Mouse (Mus musculus) kidney, embryonic 14.5 days (tissue): ENCODE data around the gene Gm609. TPM values are rescaled to one million over a fixed set of nuclear protein-coding genes. Genes with fewer than 3 reads are reported as not detected.

Experiments
- ATAC-seq: fragments of 200-750 bp; cut with Nextera tagmentation; 2 replicates; pipeline ENCODE4 v1.8.0; 2017; ENCODE audit warnings: moderate number of reproducible peaks, mild to moderate bottlenecking, moderate TSS enrichment, moderate library complexity; ENCODE audit not compliant: low FRiP score, low TSS enrichment
- H3K27ac ChIP-seq: fragments of 300-500 bp; sonication (generic); 2 replicates; pipeline ENCODE4 v1.5.1; 2014; ENCODE audit warnings: low read depth, mild to moderate bottlenecking, low read length, moderate library complexity, mixed read lengths
- H3K27me3 ChIP-seq: fragments of 300-500 bp; sonication (generic); 2 replicates; pipeline ENCODE4 v1.6.1; 2014; ENCODE audit warnings: mild to moderate bottlenecking, low read length; ENCODE audit not compliant: control insufficient read depth, insufficient read depth
- H3K36me3 ChIP-seq: fragments of 300-500 bp; sonication (generic); 2 replicates; pipeline ENCODE4 v1.6.1; 2014; ENCODE audit warnings: low read length, mixed read lengths; ENCODE audit not compliant: control insufficient read depth, insufficient read depth
- H3K4me1 ChIP-seq: fragments of 300-500 bp; sonication (generic); 2 replicates; pipeline ENCODE4 v1.6.1; 2014; ENCODE audit warnings: low read length, mixed read lengths; ENCODE audit not compliant: control insufficient read depth, insufficient read depth
- H3K4me2 ChIP-seq: fragments of 300-500 bp; sonication (generic); replicated peaks from 2 replicates; pipeline ENCODE4 v1.6.1; 2014; ENCODE audit warnings: low read depth, mild to moderate bottlenecking, low read length
- H3K4me3 ChIP-seq: fragments of 300-500 bp; sonication (generic); 2 replicates; pipeline ENCODE4 v1.5.1; 2014; ENCODE audit warnings: mild to moderate bottlenecking, low read length
- H3K9ac ChIP-seq: fragments of 300-500 bp; sonication (generic); 2 replicates; pipeline ENCODE4 v1.6.1; 2014; ENCODE audit warnings: low read depth, mild to moderate bottlenecking, low read length, moderate library complexity
- H3K9me3 ChIP-seq: fragments of 300-500 bp; sonication (generic); 2 replicates; pipeline ENCODE4 v1.6.1; 2016; ENCODE audit warnings: low read length; ENCODE audit not compliant: control insufficient read depth
- WGBS: fragments of 180-500 bp; shearing (Covaris S2); extraction: QIAGEN DNeasy Blood & Tissue Kit; methylation state at CpG from one replicate; pipeline ENCODE4 v1.1.7; 2014; 5-methylcytosine and 5-hydroxymethylcytosine counted together
- polyA plus RNA-seq: library from polyadenylated mRNA; unstranded; fragments of >200 nt; fragmentation: Nextera tagmentation; extraction: Ambion mirVana; gene quantifications from 2 replicates; pipeline ENCODE4 v1.2.1, GENCODE M21; 2014

The Gm609 gene
- polyA plus RNA-seq, 1 experiment from 2014 or later, result 0.85 TPM

- Histone ChIP-seq H3K9ac (no peak overlapping the region), H3K9me3 (no peaks in the 10 kb centered on the region), H3K27me3 (no peaks in the 10 kb centered on the region), H3K36me3 (no peaks in the 10 kb centered on the region), H3K4me1 (no peaks in the 10 kb centered on the region), H3K27ac (no peak overlapping the region), H3K4me2 (no peak overlapping the region), H3K4me3 (no peak overlapping the region)
- 73% methylated on average over 1 of the region's 1 CpGs for WGBS
- ATAC-seq, result no peak
These were observed 121.7 kb downstream of the Gm609 start for GRCm38 (mm10) chr16:45371076-45371475.

- Histone ChIP-seq H3K27ac (no peak overlapping the region), H3K9ac (no peak overlapping the region), H3K4me1 (no peaks in the 10 kb centered on the region), H3K4me3 (no peak overlapping the region), H3K27me3 (no peaks in the 10 kb centered on the region), H3K36me3 (no peaks in the 10 kb centered on the region), H3K9me3 (no peaks in the 10 kb centered on the region), H3K4me2 (no peak overlapping the region)
- WGBS, result 86% methylated on average over 4 of the region's 4 CpGs
- no peak for ATAC-seq
These were observed 123.3 kb downstream of the Gm609 start for GRCm38 (mm10) chr16:45369285-45369965.

GRCm38 (mm10) chr16:45366111-45366510 lies 126.7 kb downstream of the Gm609 start:
- Histone ChIP-seq H3K9ac (no peak overlapping the region), H3K27me3 (no peaks in the 10 kb centered on the region), H3K36me3 (no peaks in the 10 kb centered on the region), H3K4me3 (no peak overlapping the region), H3K4me1 (no peaks in the 10 kb centered on the region), H3K27ac (no peak overlapping the region), H3K9me3 (no peaks in the 10 kb centered on the region), H3K4me2 (no peak overlapping the region)
- 84% methylated on average over 7 of the region's 7 CpGs for WGBS
- ATAC-seq, result no peak

GRCm38 (mm10) chr16:45365353-45365752 lies 127.4 kb downstream of the Gm609 start:
- Histone ChIP-seq H3K9me3 (no peaks in the 10 kb centered on the region), H3K4me1 (no peaks in the 10 kb centered on the region), H3K4me3 (no peak overlapping the region), H3K4me2 (no peak overlapping the region), H3K9ac (no peak overlapping the region), H3K27me3 (no peaks in the 10 kb centered on the region), H3K36me3 (no peaks in the 10 kb centered on the region), H3K27ac (no peak overlapping the region)
- 48% methylated on average over 9 of the region's 9 CpGs for WGBS
- ATAC-seq, result no peak; the same call in 1 of the 2 replicates

GRCm38 (mm10) chr16:45364627-45365026 lies 128.1 kb downstream of the Gm609 start:
- no peaks in the 10 kb centered on the region for H3K27me3 ChIP-seq
- whole genome bisulfite sequencing, result 79% methylated on average over 1 of the region's 1 CpGs
- no peak overlapping the region for H3K4me3 ChIP-seq
- H3K9ac ChIP-seq, result no peak overlapping the region
- H3K9me3 ChIP-seq, result no peaks in the 10 kb centered on the region
- no peak overlapping the region for H3K27ac ChIP-seq
- no peak for ATAC-seq
- no peaks in the 10 kb centered on the region for H3K36me3 ChIP-seq
- H3K4me1 ChIP-seq, result no peaks in the 10 kb centered on the region
- H3K4me2 ChIP-seq, result no peak overlapping the region

GRCm38 (mm10) chr16:45363480-45364045 lies 129.2 kb downstream of the Gm609 start:
- H3K27me3 ChIP-seq, result no peaks in the 10 kb centered on the region
- no peak overlapping the region for H3K27ac ChIP-seq
- H3K9ac ChIP-seq, result no peak overlapping the region
- H3K4me1 ChIP-seq, result no peaks in the 10 kb centered on the region
- no peak for ATAC-seq
- no peaks in the 10 kb centered on the region for H3K9me3 ChIP-seq
- H3K4me2 ChIP-seq, result no peak overlapping the region
- H3K36me3 ChIP-seq, result no peaks in the 10 kb centered on the region
- H3K4me3 ChIP-seq, result no peak overlapping the region
- 84% methylated on average over 4 of the region's 4 CpGs for WGBS

Other genes with a start within 250 kb of the Gm609 start
- 27.7 and 31.3 TPM in 2 replicates for gene Cd200, start 83.9 kb downstream of the Gm609 start, polyA plus RNA-seq
- gene Gm17783, start 39.1 kb upstream of the Gm609 start, polyA plus RNA-seq, result 3.7 and 3.8 TPM in 2 replicates
- gene Slc9c1, start 42.3 kb upstream of the Gm609 start, polyA plus RNA-seq, result not detected in 2 replicates
- 0.07 and 0.19 TPM in 2 replicates for gene Gcsam, start 117.4 kb upstream of the Gm609 start, polyA plus RNA-seq
- 0.16 and 0.31 TPM in 2 replicates for gene BC016579, start 161.1 kb upstream of the Gm609 start, polyA plus RNA-seq
- gene Tmprss7, start 200.7 kb upstream of the Gm609 start, polyA plus RNA-seq, result not detected in 2 replicates
- 8.0 and 8.5 TPM in 2 replicates for gene Tagln3, start 231.6 kb upstream of the Gm609 start, polyA plus RNA-seq
- 36.5 and 38.8 TPM in 2 replicates for gene Abhd10, start 250.0 kb upstream of the Gm609 start, polyA plus RNA-seq